Mouse (Mus musculus): ENCODE results near the gene Selenbp1. TPM values are rescaled to one million over a fixed set of nuclear protein-coding genes. Genes with fewer than 3 reads are reported as not detected.
A peak's percentile ranks its signal among the peaks of the same experiment; 100 is the strongest.
"Not testable (repeated sequence)": the region's sequence is repeated elsewhere in the genome, so short reads cannot be mapped to it uniquely, and the experiment has no call there.

The Selenbp1 gene
- polyA plus RNA-seq (2014; fragmentation: Nextera tagmentation; extraction: Ambion mirVana) = 9.9 and 12.9 TPM in 2 replicates

DNA sequence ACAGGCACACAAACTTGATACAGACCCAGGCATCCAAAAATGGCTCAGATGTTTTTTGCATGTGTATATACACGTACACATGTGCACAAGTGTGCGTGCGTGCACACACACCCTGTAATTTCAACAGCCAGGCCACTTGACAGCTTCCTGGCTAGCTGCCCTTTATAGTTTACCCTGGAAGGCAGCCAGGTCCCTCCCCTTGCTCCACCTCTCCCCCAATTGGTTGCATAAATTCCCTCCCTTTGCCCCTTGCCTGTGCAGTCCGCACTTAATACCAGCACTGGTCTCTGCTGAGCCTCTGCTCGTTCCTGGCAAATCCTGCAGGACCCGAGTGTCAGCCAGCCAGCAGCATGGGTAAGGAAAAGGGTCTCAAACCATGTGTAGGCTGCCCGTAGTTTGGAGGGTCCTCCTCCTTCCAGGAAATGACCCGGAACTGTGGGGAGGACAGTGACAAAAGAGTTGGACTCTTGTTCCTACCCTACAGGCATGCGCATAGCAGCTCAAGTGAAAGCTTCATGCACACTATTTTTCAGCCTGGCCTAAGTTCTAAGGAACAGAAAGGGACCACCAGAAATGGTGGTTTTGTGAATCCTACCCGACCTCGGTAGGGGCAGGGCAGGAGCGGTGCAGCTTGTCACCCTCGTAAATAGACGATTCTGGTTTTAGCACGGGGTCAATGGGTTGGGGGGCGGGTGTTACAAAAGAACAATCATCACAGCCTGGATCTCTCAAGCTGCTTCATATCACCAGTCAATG, at the start of gene Selenbp1:
Gene Selenbp1 (plus strand): TSS at position 248 of the 756 bp plus-strand sequence.
- H3K9ac ChIP-seq = no peak within 1 kb of the TSS

DNA sequence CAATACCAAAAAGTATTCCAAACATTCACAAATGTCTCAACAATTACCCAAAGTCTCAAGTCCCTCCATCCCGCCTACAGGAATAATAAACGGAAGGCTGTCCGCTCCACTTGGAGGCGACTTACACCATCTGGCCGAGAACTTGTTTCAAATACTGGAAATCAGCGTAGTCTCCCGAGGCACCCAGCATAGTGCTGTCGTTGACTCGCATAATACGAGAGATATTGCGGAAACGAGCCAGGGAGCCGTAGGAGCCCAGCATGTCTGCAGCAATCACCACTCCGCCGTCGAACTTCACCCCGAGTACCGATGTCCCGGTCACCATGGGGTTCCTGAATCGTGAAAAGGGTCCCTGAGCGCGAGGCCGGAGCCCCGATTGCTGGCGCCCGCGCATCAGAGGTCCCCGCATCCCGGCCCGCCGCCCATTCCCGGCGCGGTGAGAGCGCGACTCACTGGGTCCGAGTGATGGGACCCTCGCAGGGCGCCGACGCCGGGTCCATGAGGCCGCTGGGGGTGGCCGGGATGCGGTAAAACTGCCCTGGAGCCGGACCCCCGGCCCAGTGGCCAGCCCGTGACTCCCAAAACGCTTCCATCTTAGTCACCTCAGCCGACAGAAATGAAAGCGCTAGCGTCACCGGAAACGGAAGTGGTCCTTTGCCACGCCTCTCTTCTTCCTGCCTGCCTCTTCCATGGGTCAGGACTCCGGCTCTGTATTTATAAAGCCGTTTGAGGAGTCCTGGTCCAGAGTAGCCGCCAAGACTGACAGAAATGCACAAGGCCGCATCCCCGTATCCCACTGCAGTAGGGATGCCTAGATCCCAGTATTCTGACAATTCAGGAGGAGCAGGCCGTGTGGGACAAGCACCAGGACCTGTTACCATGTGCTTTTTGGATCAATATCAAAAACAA, 46.3 kb upstream of the Selenbp1 start, which contains the start of gene Psmb4:
Gene Psmb4 (minus strand): TSS at position 646 of the 909 bp plus-strand sequence.
- peak within 1 kb of the TSS; percentile 60 for H3K4me2 ChIP-seq (replicated peaks)

More for the DNA sequence above, at the start of gene Selenbp1:
- Histone ChIP-seq H3K27me3 (ENCODE audit: control insufficient read depth, insufficient read depth, low read length) (no peaks in the 10 kb centered on the region), H3K9me3 (ENCODE audit: control insufficient read depth, low read length) (no peaks in the 10 kb centered on the region), H3K4me2 (replicated peaks) (peak within 1 kb of the TSS; percentile 51), H3K4me3 (replicated peaks; ENCODE audit: low read length) (peak within 1 kb of the TSS; percentile 20), H3K36me3 (replicated peaks; ENCODE audit: control insufficient read depth, insufficient read depth) (no peaks in the 10 kb centered on the region), H3K4me1 (replicated peaks; ENCODE audit: control insufficient read depth, insufficient read depth, low read length) (no peaks in the 10 kb centered on the region), H3K27ac (0 out of 2 replicates have a peak within 1 kb of the TSS, but pooled peaks have one; percentile 38)
- DNase-seq (ENCODE audit: low spot score) (peak; percentile 77), ATAC-seq (ENCODE audit: low FRiP score) (peak; percentile 80)
- WGBS = 17% methylated on average over 16 of the region's 16 CpGs

DNA sequence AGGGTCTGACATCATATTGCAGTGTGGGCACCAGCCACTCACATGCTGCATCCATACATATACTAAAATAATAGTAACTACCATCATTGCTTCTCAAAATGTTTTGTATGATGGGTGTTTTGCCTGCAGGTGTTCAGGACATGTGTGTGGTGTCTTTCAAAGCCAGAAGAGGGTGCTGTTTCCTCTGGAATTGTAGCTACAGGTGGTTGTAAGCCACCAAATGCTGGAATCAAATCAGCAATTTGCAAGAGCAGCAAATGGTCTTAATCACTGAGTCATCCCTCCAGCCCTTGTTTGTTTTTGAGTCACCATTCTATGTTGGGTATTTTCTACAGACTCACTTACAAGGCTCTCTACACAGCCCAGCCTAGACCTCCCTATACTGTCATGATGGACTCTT, 44.3 kb upstream of the Selenbp1 start:
- no peaks in the 10 kb centered on the region for H3K27me3 ChIP-seq (ENCODE audit: control insufficient read depth, insufficient read depth, low read length)
- no peak for ATAC-seq (ENCODE audit: low FRiP score)
- no peak for DNase-seq (ENCODE audit: low spot score)

More for the DNA sequence above, 46.3 kb upstream of the Selenbp1 start, which contains the start of gene Psmb4:
- H3K27me3 ChIP-seq (ENCODE audit: control insufficient read depth, insufficient read depth, low read length) = no peaks in the 10 kb centered on the region
- under 1% methylated on average over 61 of the region's 61 CpGs for WGBS
- peaks cover 38% of the 10 kb centered on the region for H3K36me3 ChIP-seq (replicated peaks; ENCODE audit: control insufficient read depth, insufficient read depth)
- peak within 1 kb of the TSS; percentile 93 for H3K9ac ChIP-seq
- peak within 1 kb of the TSS; percentile 93 for H3K4me3 ChIP-seq (replicated peaks; ENCODE audit: low read length)
- peaks cover 13% of the 10 kb centered on the region for H3K4me1 ChIP-seq (replicated peaks; ENCODE audit: control insufficient read depth, insufficient read depth, low read length)
- DNase-seq (ENCODE audit: low spot score) (peak; percentile 91), ATAC-seq (ENCODE audit: low FRiP score) (peak; percentile 90)
- peak within 1 kb of the TSS; percentile 66 for H3K27ac ChIP-seq
- no peaks in the 10 kb centered on the region for H3K9me3 ChIP-seq (ENCODE audit: control insufficient read depth, low read length)

DNA sequence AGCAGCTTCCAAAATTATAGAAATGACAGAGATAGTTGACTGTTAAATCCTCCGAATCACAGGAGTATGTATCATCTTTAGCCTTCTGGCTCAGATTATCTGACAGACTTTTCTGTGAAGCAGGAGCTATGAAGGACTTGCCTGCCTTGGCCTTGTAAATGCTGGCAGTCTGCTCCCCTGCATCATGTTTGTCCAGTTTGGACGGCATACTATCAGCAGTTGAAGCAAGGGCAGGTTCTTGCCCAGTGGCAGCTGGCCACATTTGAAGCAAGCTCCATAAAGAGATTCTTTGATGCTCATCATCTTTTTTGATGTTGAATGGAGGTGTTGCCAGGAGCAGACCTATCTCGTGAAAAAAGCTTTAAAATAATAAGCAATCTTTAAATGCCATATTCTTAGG, 38.8 kb upstream of the Selenbp1 start:
- no peaks in the 10 kb centered on the region for H3K27me3 ChIP-seq (ENCODE audit: control insufficient read depth, insufficient read depth, low read length)
- H3K4me1 ChIP-seq (replicated peaks; ENCODE audit: control insufficient read depth, insufficient read depth, low read length) = no peaks in the 10 kb centered on the region
- no peak overlapping the region for H3K9ac ChIP-seq
- no peak overlapping the region for H3K27ac ChIP-seq
- 79% methylated on average over 3 of the region's 3 CpGs for WGBS
- H3K4me2 ChIP-seq (replicated peaks) = no peak overlapping the region
- no peak overlapping the region for H3K4me3 ChIP-seq (replicated peaks; ENCODE audit: low read length)
- H3K36me3 ChIP-seq (replicated peaks; ENCODE audit: control insufficient read depth, insufficient read depth) = no peaks in the 10 kb centered on the region
- ATAC-seq (ENCODE audit: low FRiP score) (no peak), DNase-seq (ENCODE audit: low spot score) (no peak)
- H3K9me3 ChIP-seq (ENCODE audit: control insufficient read depth, low read length) = no peaks in the 10 kb centered on the region

More for the DNA sequence above, 44.3 kb upstream of the Selenbp1 start:
- Histone ChIP-seq H3K36me3 (replicated peaks; ENCODE audit: control insufficient read depth, insufficient read depth) (peaks cover 18% of the 10 kb centered on the region), H3K4me1 (replicated peaks; ENCODE audit: control insufficient read depth, insufficient read depth, low read length) (peaks cover 13% of the 10 kb centered on the region), H3K27ac (no peak overlapping the region), H3K9me3 (ENCODE audit: control insufficient read depth, low read length) (no peaks in the 10 kb centered on the region), H3K4me2 (replicated peaks) (no peak overlapping the region), H3K9ac (no peak overlapping the region), H3K4me3 (replicated peaks; ENCODE audit: low read length) (no peak overlapping the region)

DNA sequence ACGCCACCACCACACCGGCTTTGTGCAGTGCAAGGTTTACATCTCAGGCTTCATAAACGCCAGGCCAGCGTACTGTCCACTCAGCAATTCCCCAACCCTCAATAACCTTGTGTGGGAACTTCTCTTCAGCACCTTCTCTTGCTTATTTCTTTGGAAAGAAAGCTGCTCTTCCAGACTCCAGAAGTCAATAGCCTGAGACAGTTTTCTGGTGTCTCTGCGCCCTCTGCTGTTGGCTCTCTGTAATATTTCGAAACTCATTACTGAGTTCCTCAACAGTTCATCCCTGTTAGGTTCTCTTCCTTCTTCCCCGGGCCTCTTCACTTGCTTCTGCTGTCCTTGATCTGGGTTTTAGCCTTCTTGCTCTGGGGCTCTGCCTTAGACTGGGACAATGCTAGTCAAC, 30.1 kb upstream of the Selenbp1 start:
- ATAC-seq (ENCODE audit: low FRiP score) = no peak; the same call in 1 of the 2 replicates
- no peak overlapping the region for H3K27ac ChIP-seq
- DNase-seq (ENCODE audit: low spot score) = peak; percentile 85
- no peaks in the 10 kb centered on the region for H3K36me3 ChIP-seq (replicated peaks; ENCODE audit: control insufficient read depth, insufficient read depth)
- WGBS = 24% methylated on average over 7 of the region's 7 CpGs
- H3K4me1 ChIP-seq (replicated peaks; ENCODE audit: control insufficient read depth, insufficient read depth, low read length) = no peaks in the 10 kb centered on the region
- H3K27me3 ChIP-seq (ENCODE audit: control insufficient read depth, insufficient read depth, low read length) = no peaks in the 10 kb centered on the region
- no peaks in the 10 kb centered on the region for H3K9me3 ChIP-seq (ENCODE audit: control insufficient read depth, low read length)
- H3K9ac ChIP-seq = no peak overlapping the region
- H3K4me3 ChIP-seq (replicated peaks; ENCODE audit: low read length) = no peak overlapping the region
- no peak overlapping the region for H3K4me2 ChIP-seq (replicated peaks)

DNA sequence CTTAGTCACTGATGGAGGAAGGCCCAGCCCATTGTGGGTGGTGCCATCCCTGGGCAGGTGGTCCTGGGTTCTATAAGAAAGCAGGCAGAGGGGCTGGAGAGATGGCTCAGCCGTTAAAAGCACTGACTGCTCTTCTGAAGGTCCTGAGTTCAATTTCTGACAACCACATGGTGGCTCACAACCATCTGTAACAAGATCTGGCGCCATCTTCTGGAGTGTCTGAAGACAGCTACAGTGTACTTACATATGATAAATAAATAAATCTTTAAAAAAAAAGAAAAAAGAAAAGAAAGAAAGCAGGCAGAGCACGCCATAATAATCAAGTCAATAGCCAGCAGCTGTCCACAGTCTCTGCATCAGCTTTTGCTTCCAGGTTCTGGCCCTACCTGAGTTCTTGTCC, 28.1 kb upstream of the Selenbp1 start:
- H3K4me2 ChIP-seq (replicated peaks); ATAC-seq (ENCODE audit: low FRiP score); H3K4me1 ChIP-seq (replicated peaks; ENCODE audit: control insufficient read depth, insufficient read depth, low read length); H3K36me3 ChIP-seq (replicated peaks; ENCODE audit: control insufficient read depth, insufficient read depth); H3K4me3 ChIP-seq (replicated peaks; ENCODE audit: low read length); H3K9me3 ChIP-seq (ENCODE audit: control insufficient read depth, low read length); H3K9ac ChIP-seq; H3K27ac ChIP-seq; DNase-seq (ENCODE audit: low spot score); H3K27me3 ChIP-seq (ENCODE audit: control insufficient read depth, insufficient read depth, low read length): not testable (repeated sequence)
- WGBS = 75% methylated on average over 3 of the region's 3 CpGs

DNA sequence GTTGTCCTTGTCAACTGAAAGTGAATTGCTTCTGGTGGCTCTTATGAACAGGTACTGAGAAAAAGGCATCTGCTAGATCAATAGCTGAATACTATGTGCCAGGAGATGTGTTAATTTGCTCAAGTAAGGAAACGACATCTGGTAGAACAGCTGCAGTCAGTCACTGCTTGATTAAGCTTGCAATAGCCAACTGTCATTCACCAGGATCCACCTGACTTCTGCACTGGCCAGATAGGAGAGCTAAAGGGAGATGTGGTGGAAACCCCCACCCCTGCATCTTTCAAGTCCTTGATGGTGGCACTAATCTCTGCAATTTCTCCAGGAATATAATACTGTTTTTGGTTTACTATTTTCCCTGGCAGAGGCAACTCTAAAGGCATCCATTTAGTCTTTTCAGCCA, 26.4 kb upstream of the Selenbp1 start:
- Histone ChIP-seq H3K27ac (no peak overlapping the region), H3K4me1 (replicated peaks; ENCODE audit: control insufficient read depth, insufficient read depth, low read length) (no peaks in the 10 kb centered on the region), H3K4me3 (replicated peaks; ENCODE audit: low read length) (no peak overlapping the region), H3K27me3 (ENCODE audit: control insufficient read depth, insufficient read depth, low read length) (no peaks in the 10 kb centered on the region), H3K9ac (no peak overlapping the region), H3K36me3 (replicated peaks; ENCODE audit: control insufficient read depth, insufficient read depth) (no peaks in the 10 kb centered on the region), H3K9me3 (ENCODE audit: control insufficient read depth, low read length) (no peaks in the 10 kb centered on the region), H3K4me2 (replicated peaks) (no peak overlapping the region)
- no peak for DNase-seq (ENCODE audit: low spot score)
- WGBS = 60% methylated on average over 1 of the region's 1 CpGs
- ATAC-seq (ENCODE audit: low FRiP score) = no peak

DNA sequence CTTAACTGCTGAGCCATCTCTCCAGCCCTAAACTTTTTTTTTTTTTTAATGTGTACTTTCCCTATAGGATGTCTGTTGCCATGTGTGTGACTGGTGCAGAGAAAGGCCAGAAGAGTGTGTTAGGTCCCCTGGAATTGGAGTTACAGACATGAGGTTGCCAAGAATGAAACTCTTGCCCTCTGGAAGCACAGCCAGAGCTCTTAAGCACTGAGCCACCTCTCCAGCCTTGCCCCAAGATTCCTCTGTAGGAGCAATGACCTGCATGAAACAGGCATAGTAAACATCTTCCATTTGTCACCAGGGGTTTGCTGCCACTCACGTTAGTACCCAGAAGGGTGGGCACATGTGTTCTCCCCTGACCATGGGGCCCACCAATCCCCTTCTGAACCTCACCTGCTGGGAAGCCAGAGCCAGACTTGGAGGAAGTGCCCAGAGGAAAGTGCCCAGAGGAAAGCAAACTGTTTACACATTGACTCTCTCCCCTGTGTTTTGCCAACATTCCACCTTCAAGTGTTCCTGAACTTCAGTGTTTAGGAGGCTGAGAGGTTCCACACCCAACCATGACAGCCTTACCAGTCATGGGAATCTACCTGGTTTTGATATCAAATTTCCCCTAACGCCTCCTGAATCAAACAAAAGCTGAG, 21.7 kb upstream of the Selenbp1 start:
- H3K36me3 ChIP-seq (replicated peaks; ENCODE audit: control insufficient read depth, insufficient read depth) = no peaks in the 10 kb centered on the region
- H3K9me3 ChIP-seq (ENCODE audit: control insufficient read depth, low read length) = no peaks in the 10 kb centered on the region
- ATAC-seq (ENCODE audit: low FRiP score) (no peak), DNase-seq (ENCODE audit: low spot score) (no peak)
- H3K4me1 ChIP-seq (replicated peaks; ENCODE audit: control insufficient read depth, insufficient read depth, low read length) = no peaks in the 10 kb centered on the region
- no peak overlapping the region for H3K4me2 ChIP-seq (replicated peaks)
- H3K4me3 ChIP-seq (replicated peaks; ENCODE audit: low read length) = no peak overlapping the region
- H3K27me3 ChIP-seq (ENCODE audit: control insufficient read depth, insufficient read depth, low read length) = no peaks in the 10 kb centered on the region
- no peak overlapping the region for H3K27ac ChIP-seq
- WGBS = 77% methylated on average over 2 of the region's 2 CpGs
- H3K9ac ChIP-seq = no peak overlapping the region

DNA sequence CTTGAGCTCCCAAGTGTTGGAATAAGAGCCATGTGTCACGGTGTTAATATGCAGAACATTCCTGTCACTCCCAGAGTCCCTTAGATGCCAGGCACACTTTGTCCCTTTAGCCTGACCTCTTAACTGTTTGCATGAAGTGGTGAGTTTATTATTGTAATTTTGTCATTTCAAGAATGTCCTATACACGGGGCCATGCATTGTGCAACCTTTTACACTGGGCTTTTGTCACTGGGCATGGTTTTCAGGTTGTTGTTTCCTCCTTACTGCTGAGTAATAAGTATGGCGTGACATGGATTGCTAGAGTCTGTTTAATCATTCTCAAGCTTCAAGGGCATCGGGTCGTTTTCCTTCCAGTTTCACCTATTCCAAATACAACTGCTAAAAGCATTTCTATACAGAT, 19.1 kb upstream of the Selenbp1 start:
- H3K4me1 ChIP-seq (replicated peaks; ENCODE audit: control insufficient read depth, insufficient read depth, low read length) = no peaks in the 10 kb centered on the region
- no peaks in the 10 kb centered on the region for H3K36me3 ChIP-seq (replicated peaks; ENCODE audit: control insufficient read depth, insufficient read depth)
- WGBS = 72% methylated on average over 5 of the region's 5 CpGs
- no peak for ATAC-seq (ENCODE audit: low FRiP score)
- H3K4me3 ChIP-seq (replicated peaks; ENCODE audit: low read length) = no peak overlapping the region
- H3K27ac ChIP-seq = no peak overlapping the region
- no peaks in the 10 kb centered on the region for H3K9me3 ChIP-seq (ENCODE audit: control insufficient read depth, low read length)
- no peak overlapping the region for H3K4me2 ChIP-seq (replicated peaks)
- no peak overlapping the region for H3K9ac ChIP-seq
- no peaks in the 10 kb centered on the region for H3K27me3 ChIP-seq (ENCODE audit: control insufficient read depth, insufficient read depth, low read length)
- no peak for DNase-seq (ENCODE audit: low spot score)

All from hindbrain, embryonic 14.5 days (tissue).